Mouse (Mus musculus) left cerebral cortex, adult 9 months (tissue): Measurements from ENCODE around the gene AC161166.1.

Experiments
- DNase-seq, 2 experiments: peaks; one replicate each; pipeline ENCODE4 v3.0.0; 2022; ENCODE audit warnings: low spot score in 2 of 2

Gene AC161166.1

GRCm38 (mm10) chr7:24461376-24462051 lies 50.7 kb downstream of the AC161166.1 start:
- DNase-seq, result no peak
